Mouse (Mus musculus): Measurements from ENCODE around the gene Oca2.

DNA sequence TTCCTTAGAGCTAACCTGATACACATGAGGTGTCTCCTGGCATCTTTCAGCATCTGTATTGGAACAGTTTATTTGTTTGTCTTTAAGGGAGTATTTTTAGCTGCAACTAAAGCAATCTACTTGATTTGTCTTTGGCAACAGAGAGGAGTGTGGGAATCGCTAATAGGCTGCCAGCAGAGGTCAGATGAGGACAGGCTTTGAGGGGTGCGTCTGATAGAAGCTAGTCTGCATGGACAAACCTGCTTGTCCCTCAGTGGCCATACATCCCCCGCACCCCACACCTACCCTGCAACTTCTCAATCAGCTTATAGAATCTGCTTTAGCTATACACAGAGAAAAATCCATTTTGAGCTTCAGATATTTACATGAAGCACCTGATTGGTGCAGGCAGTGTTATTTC, 109.0 kb downstream of the Oca2 start:
- TF ChIP-seq CTCF (IDR thresholded peaks at IDR 0.05; ENCODE audit: extremely low read depth, insufficient read depth, low read length) (peak; percentile 21; the same call in 1 of the 2 replicates), POLR2A (IDR thresholded peaks at IDR 0.05; ENCODE audit: extremely low read depth, insufficient read depth, low read length) (no peak)

Measured in cortical plate, adult 2 months (tissue).